Mouse (Mus musculus) embryonic facial prominence, embryonic 14.5 days (tissue): Measurements from ENCODE around the gene Olfml2b. TPM values are rescaled to one million over a fixed set of nuclear protein-coding genes. Genes with fewer than 3 reads are reported as not detected.

Experiments
- ATAC-seq: fragments of 200-750 bp; cut with Nextera tagmentation; 2 replicates; pipeline ENCODE4 v1.8.0; 2017; ENCODE audit warnings: low read depth, moderate number of reproducible peaks, moderate TSS enrichment
- DNase-seq: peaks from one replicate; pipeline ENCODE4 v3.0.0-alpha.2; 2015; ENCODE audit warnings: low spot score
- H3K27ac ChIP-seq: fragments of 300-500 bp; sonication (generic); replicated peaks from 2 replicates; pipeline ENCODE4 v1.5.1; 2014; ENCODE audit warnings: low read depth, mild to moderate bottlenecking, low read length, moderate library complexity
- H3K27me3 ChIP-seq: fragments of 300-500 bp; sonication (generic); replicated peaks from 2 replicates; pipeline ENCODE4 v1.6.1; 2014; ENCODE audit warnings: low read length; ENCODE audit not compliant: control insufficient read depth, insufficient read depth
- H3K36me3 ChIP-seq: fragments of 300-500 bp; sonication (generic); 2 replicates; pipeline ENCODE4 v1.6.1; 2014; ENCODE audit warnings: low read length, mixed read lengths; ENCODE audit not compliant: control insufficient read depth, insufficient read depth
- H3K4me1 ChIP-seq: fragments of 300-500 bp; sonication (generic); 2 replicates; pipeline ENCODE4 v1.6.1; 2014; ENCODE audit warnings: antibody characterized with exemption, low read length; ENCODE audit not compliant: control insufficient read depth, insufficient read depth
- H3K4me2 ChIP-seq: fragments of 300-500 bp; sonication (generic); 2 replicates; pipeline ENCODE4 v1.6.1; 2014; ENCODE audit warnings: low read depth, mild to moderate bottlenecking, low read length, moderate library complexity, mixed read lengths
- H3K4me3 ChIP-seq: fragments of 300-500 bp; sonication (generic); 2 replicates; pipeline ENCODE4 v1.5.1; 2014; ENCODE audit warnings: low read depth, mild to moderate bottlenecking, low read length
- H3K9ac ChIP-seq: fragments of 300-500 bp; sonication (generic); 2 replicates; pipeline ENCODE4 v1.6.1; 2014; ENCODE audit warnings: low read depth, mild to moderate bottlenecking, low read length, moderate library complexity, mixed read lengths
- H3K9me3 ChIP-seq: fragments of 300-500 bp; sonication (generic); 2 replicates; pipeline ENCODE4 v1.6.1; 2016; ENCODE audit warnings: low read length; ENCODE audit not compliant: control insufficient read depth
- WGBS: fragments of 180-500 bp; shearing (Covaris S2); extraction: QIAGEN DNeasy Blood & Tissue Kit; methylation state at CpG from one replicate; pipeline ENCODE4 v1.1.7; 2014; 5-methylcytosine and 5-hydroxymethylcytosine counted together
- polyA plus RNA-seq: library from polyadenylated mRNA; unstranded; fragments of >200 nt; fragmentation: Nextera tagmentation; extraction: Ambion mirVana; gene quantifications from 2 replicates; pipeline ENCODE4 v1.2.1, GENCODE M21; 2014

The Olfml2b gene
- polyA plus RNA-seq, 1 experiment from 2014 or later: 43.7 TPM

DNA sequence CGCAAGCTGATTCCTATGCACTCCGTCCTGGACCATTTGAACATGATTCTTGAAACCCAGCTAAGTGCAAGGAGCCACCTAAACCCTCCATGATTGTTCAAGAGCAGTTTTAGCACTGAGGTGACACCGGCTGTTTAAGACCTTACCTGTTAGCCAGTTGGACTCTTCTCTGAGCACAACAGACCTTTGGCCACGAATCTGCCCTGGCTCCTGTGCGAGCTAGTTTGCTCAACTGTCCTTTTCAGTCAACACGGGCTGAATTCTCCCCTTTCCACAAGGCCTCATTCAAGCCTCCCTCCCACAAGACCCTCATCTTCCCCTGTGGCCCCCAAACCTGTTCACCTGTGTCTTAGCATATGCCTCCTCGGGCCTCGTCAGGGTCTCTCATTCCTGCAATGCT, 52.7 kb downstream of the Olfml2b start:
- no peaks in the 10 kb centered on the region for H3K36me3 ChIP-seq
- ATAC-seq (no peak), DNase-seq (no peak)
- no peak overlapping the region for H3K27ac ChIP-seq
- H3K9me3 ChIP-seq: no peaks in the 10 kb centered on the region
- H3K4me1 ChIP-seq: peaks cover 11% of the 10 kb centered on the region; the same call in 1 of the 2 replicates
- H3K4me2 ChIP-seq: no peak overlapping the region
- no peaks in the 10 kb centered on the region for H3K27me3 ChIP-seq
- no peak overlapping the region for H3K4me3 ChIP-seq
- H3K9ac ChIP-seq: no peak overlapping the region
- WGBS: 96% methylated on average over 8 of the region's 8 CpGs

DNA sequence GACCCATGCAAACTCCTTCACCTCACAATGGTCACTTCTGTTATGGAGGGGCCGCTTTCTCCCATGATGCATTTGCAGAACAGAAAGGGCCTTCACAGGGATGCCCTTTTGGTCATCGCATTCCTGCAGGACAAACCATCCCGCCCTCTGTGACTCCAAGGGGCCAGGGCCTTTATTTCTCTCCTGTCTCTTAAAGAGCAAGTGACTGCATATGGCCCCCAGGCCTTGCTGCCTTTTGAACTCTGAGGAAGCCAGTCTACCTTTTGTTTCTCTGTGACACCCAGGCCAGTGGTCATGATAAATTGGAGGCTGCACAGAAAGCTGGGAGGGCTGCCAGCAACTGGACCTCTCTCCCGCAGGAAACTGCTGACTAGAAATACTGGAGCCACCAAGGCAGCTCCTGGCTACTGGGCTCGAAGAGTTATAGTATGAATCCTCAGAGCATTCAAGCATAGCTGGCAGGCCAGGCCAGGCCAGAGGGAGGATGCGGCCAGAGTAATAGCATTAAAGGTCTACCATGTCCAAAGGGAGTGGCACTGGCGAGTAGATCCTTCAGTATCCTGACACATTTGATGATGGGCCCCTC, 53.5 kb downstream of the Olfml2b start:
- DNase-seq (no peak), ATAC-seq (no peak)
- 73% methylated on average over 7 of the region's 7 CpGs for WGBS
- Histone ChIP-seq H3K4me2 (no peak overlapping the region), H3K4me3 (no peak overlapping the region), H3K9me3 (no peaks in the 10 kb centered on the region), H3K27ac (no peak overlapping the region), H3K9ac (no peak overlapping the region), H3K36me3 (no peaks in the 10 kb centered on the region), H3K27me3 (no peaks in the 10 kb centered on the region), H3K4me1 (peaks cover 11% of the 10 kb centered on the region; the same call in 1 of the 2 replicates)

- Histone ChIP-seq H3K27ac (no peak overlapping the region), H3K36me3 (no peaks in the 10 kb centered on the region), H3K9me3 (no peaks in the 10 kb centered on the region), H3K4me2 (no peak overlapping the region), H3K4me3 (no peak overlapping the region), H3K4me1 (peaks cover 11% of the 10 kb centered on the region; the same call in 1 of the 2 replicates), H3K9ac (no peak overlapping the region), H3K27me3 (no peaks in the 10 kb centered on the region)
- no peak for ATAC-seq
- DNase-seq: no peak
- WGBS: 83% methylated on average over 3 of the region's 3 CpGs
Measured at GRCm38 (mm10) chr1:170698771-170699170, 54.4 kb downstream of the Olfml2b start.

- WGBS: 61% methylated on average over 9 of the region's 9 CpGs
- no peak overlapping the region for H3K9ac ChIP-seq
- H3K4me3 ChIP-seq: no peak overlapping the region
- ATAC-seq (no peak; the same call in 1 of the 2 replicates), DNase-seq (peak; percentile 44)
- no peak overlapping the region for H3K4me2 ChIP-seq
- no peaks in the 10 kb centered on the region for H3K9me3 ChIP-seq
- H3K27me3 ChIP-seq: no peaks in the 10 kb centered on the region
- H3K36me3 ChIP-seq: no peaks in the 10 kb centered on the region
- peaks cover 11% of the 10 kb centered on the region; the same call in 1 of the 2 replicates for H3K4me1 ChIP-seq
- no peak overlapping the region; the same call in 1 of the 2 replicates for H3K27ac ChIP-seq
Measured at GRCm38 (mm10) chr1:170699553-170699952, 55.2 kb downstream of the Olfml2b start.

- Histone ChIP-seq H3K9me3 (no peaks in the 10 kb centered on the region), H3K4me1 (peaks cover 11% of the 10 kb centered on the region; the same call in 1 of the 2 replicates), H3K9ac (no peak overlapping the region), H3K4me2 (no peak overlapping the region), H3K4me3 (no peak overlapping the region), H3K27ac (no peak overlapping the region), H3K27me3 (no peaks in the 10 kb centered on the region), H3K36me3 (no peaks in the 10 kb centered on the region)
- 68% methylated on average over 3 of the region's 3 CpGs for WGBS
- no peak for ATAC-seq
- DNase-seq: peak; percentile 26
Measured at GRCm38 (mm10) chr1:170700496-170701027, 56.2 kb downstream of the Olfml2b start.

DNA sequence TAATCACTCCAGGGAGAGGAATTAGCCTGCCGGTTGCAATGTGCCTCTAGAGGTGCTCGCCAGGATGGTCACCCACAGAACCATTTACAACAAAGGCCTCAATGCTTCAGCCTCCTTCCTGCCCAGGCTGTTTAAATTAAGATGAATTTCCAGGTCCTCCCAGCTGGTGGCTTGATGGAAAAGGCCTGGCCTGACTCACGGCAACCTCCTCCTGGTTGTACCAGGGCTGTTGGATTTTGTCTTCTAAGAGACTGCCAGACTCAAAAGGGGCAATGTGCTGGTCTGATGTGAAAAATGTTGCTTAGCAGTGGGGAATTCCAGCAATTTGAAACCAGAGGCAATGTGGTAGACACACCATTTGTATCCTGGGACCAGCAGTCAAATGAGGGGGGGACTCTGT, 56.8 kb downstream of the Olfml2b start:
- Histone ChIP-seq H3K4me1 (peaks cover 11% of the 10 kb centered on the region; the same call in 1 of the 2 replicates), H3K4me2 (no peak overlapping the region), H3K27me3 (no peaks in the 10 kb centered on the region), H3K9me3 (no peaks in the 10 kb centered on the region), H3K4me3 (no peak overlapping the region), H3K36me3 (no peaks in the 10 kb centered on the region), H3K27ac (no peak overlapping the region), H3K9ac (no peak overlapping the region)
- DNase-seq (peak; percentile 18), ATAC-seq (no peak)
- 20% methylated on average over 3 of the region's 3 CpGs for WGBS

DNA sequence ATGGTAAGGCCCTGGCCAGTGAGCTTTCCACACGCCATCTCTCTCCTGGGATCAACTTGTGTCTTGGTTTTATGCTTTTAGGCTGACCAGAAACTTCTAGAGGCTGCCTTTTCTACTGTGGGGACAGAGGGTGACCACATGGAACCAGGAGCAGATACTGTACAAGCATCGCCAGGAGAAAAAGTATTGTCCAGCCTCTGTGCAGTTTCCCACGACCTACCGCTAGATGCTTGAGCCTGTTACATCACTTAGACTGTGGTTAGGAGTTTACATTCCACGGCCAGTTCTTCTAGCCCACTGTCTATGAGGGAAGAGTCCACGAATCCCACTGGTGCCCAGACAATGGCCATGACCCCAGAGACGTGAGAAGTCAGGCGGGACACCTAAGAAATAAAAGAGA, 57.2 kb downstream of the Olfml2b start:
- H3K9me3 ChIP-seq: no peaks in the 10 kb centered on the region
- H3K27me3 ChIP-seq: no peaks in the 10 kb centered on the region
- H3K4me2 ChIP-seq: no peak overlapping the region
- no peak overlapping the region for H3K9ac ChIP-seq
- WGBS: 80% methylated on average over 8 of the region's 8 CpGs
- no peak overlapping the region for H3K4me3 ChIP-seq
- no peaks in the 10 kb centered on the region for H3K36me3 ChIP-seq
- no peak overlapping the region for H3K27ac ChIP-seq
- H3K4me1 ChIP-seq: peaks cover 11% of the 10 kb centered on the region; the same call in 1 of the 2 replicates
- no peak for DNase-seq
- no peak for ATAC-seq

DNA sequence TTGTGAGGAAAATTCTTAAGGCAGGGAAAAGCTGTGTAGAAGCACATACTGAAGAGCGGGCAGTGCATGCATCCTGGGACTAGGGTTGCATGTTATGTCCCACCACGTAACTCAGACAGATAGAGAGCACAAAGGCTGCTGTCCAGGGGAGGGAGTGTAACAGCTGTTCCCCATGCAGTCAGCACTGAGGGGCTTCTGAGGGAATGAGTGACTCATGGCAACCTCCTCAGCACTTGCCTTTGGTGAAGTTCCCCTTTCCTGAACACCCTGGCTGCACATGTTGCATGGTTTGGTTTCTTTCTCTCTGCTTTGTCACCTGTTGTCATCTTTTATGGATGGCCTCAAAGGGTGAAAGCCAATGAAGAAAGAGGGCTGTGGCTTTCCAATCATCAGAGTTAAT, 57.9 kb downstream of the Olfml2b start:
- ATAC-seq: no peak
- no peak overlapping the region for H3K4me3 ChIP-seq
- no peaks in the 10 kb centered on the region for H3K36me3 ChIP-seq
- H3K27me3 ChIP-seq: no peaks in the 10 kb centered on the region
- no peaks in the 10 kb centered on the region for H3K9me3 ChIP-seq
- H3K9ac ChIP-seq: no peak overlapping the region
- H3K4me2 ChIP-seq: no peak overlapping the region
- 63% methylated on average over 2 of the region's 2 CpGs for WGBS
- peak; percentile 38 for DNase-seq
- peaks cover 11% of the 10 kb centered on the region; the same call in 1 of the 2 replicates for H3K4me1 ChIP-seq
- no peak overlapping the region for H3K27ac ChIP-seq

DNA sequence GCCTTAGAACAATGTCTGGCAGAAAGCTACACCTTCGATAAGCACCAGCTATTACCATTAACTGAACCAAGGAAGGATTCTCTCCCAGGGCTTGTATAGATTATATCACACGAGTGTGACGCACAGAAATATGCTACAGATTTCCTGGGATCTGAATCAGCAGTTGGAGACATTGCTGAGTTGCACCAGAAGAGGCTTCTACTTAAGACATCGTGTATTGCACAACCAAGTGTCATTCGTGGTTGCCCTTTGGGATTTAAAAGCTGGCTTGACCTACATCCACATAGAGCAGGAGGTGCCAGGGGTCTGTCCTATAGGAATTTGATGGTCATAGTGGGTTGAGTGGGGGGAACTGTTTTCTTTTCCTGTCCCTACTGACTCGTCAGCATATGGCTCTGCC, 58.6 kb downstream of the Olfml2b start:
- no peak overlapping the region for H3K27ac ChIP-seq
- H3K4me3 ChIP-seq: no peak overlapping the region
- ATAC-seq (no peak), DNase-seq (no peak)
- no peaks in the 10 kb centered on the region for H3K9me3 ChIP-seq
- H3K27me3 ChIP-seq: no peaks in the 10 kb centered on the region
- no peak overlapping the region for H3K4me2 ChIP-seq
- H3K36me3 ChIP-seq: no peaks in the 10 kb centered on the region
- 80% methylated on average over 6 of the region's 6 CpGs for WGBS
- H3K9ac ChIP-seq: no peak overlapping the region
- peaks cover 11% of the 10 kb centered on the region; the same call in 1 of the 2 replicates for H3K4me1 ChIP-seq
